Mouse (Mus musculus) splenic B cell, adult 2 months (primary cell): Measurements from ENCODE around the gene Tekt3.
A peak's percentile ranks its signal among the peaks of the same experiment; 100 is the strongest.

ENCODE experiments used
- DNase-seq: peaks from one replicate; pipeline ENCODE4 v3.0.0-alpha.2; 2011; ENCODE audit warnings: low read depth, low spot score
- H3K27me3 ChIP-seq: 2 replicates; pipeline ENCODE4 v1.6.1; 2012; ENCODE audit warnings: mild to moderate bottlenecking, low read length, moderate library complexity, mixed read lengths; ENCODE audit not compliant: control insufficient read depth, poor library complexity, insufficient read depth, severe bottlenecking
- H3K36me3 ChIP-seq: 2 replicates; pipeline ENCODE4 v1.6.1; 2012; ENCODE audit warnings: mild to moderate bottlenecking, low read length, moderate library complexity, mixed read lengths; ENCODE audit not compliant: control insufficient read depth, poor library complexity, insufficient read depth, severe bottlenecking

The Tekt3 gene

DNA sequence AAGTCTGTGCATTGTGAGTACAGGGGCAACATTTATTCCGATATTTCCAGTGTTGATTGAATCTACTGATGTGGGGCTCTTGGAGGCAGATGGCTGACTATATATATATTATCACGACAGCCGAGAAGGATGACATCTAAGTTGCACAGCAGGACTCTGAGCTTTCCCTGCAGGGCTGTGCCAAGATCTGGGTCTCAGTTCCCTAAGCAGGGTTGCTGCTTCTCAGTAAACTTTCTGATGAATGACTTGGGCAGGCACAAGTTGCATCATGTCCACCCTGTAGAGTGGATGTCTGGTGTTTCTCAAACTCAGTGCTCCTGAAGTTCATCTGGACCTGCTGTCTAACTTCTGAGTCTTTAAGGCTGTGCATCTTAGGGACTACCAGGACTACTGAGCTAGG is 15.7 kb upstream of the Tekt3 start:
- H3K27me3 ChIP-seq, result no peaks in the 10 kb centered on the region
- no peak for DNase-seq
- no peaks in the 10 kb centered on the region for H3K36me3 ChIP-seq

GRCm38 (mm10) chr11:63046380-63046779 is 15.1 kb upstream of the Tekt3 start:
- H3K27me3 ChIP-seq, result no peaks in the 10 kb centered on the region
- H3K36me3 ChIP-seq, result no peaks in the 10 kb centered on the region
- DNase-seq, result peak; percentile 59

DNA sequence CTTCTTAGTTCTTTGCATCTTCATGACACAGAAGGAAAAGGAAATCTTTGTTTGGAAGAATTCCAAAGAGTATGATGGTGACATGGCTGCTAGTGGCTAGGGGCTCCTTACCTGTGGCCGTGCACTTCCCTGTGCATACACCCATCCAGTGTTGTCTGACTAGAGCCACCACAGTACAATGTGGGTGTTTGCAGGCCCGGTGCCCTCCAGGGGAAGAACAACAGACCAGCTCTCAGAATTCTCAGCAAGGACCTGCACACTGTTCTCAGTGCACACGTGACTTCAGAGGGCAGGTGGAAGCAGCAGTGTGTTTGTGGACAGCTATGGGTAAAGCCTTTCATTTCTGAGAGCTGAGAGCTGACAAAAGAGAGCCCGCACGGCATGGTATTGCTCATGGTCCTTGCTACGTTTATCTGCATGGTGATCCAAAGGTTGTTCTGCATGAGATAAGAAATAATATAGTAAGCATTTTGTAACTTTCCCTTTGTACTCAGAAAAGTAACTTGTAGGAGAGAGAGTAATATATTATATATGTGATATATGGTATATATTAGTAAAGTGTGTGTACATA is 11.0 kb upstream of the Tekt3 start:
- H3K27me3 ChIP-seq, result no peaks in the 10 kb centered on the region
- no peaks in the 10 kb centered on the region for H3K36me3 ChIP-seq
- DNase-seq, result no peak

DNA sequence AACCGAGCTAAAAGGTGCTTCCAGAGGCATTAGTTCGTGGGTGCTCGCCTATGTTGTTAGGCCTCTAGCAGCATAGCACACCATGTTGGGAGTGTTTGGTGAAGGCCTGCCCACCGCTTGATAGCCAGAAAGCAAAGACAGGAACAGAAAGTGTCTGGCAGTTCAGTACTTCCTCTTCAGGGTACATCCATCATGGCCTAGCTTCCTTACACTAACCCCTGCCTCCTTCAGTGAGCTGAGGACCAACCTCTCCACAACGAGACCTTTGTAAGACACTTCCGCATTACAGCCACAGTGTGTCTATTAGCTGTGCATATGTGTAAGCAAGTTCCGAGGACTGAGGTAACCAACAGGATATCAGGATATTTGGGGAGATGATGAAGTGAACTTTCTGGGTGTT is 10.4 kb upstream of the Tekt3 start:
- DNase-seq, result peak; percentile 29
- no peaks in the 10 kb centered on the region for H3K36me3 ChIP-seq
- H3K27me3 ChIP-seq, result no peaks in the 10 kb centered on the region

DNA sequence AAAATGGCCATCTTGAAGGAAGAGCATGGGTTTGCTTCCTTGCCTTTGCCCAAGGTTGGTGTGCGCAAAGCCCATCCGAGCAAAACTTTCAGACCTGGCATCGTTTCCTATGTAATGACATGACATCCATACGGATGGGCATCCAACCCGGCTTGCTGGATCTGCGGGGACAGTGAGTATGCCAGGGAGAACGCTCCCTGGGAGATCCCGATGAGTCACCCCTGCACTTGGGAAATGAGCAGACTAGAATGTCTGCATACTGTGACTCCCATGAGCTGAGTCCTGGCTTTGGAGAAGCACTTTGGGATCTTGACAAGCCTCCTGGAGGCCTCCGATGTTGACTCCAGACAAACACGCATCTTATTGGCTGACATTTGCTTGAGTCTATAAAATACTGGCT is 9.5 kb upstream of the Tekt3 start:
- Histone ChIP-seq H3K27me3 (no peaks in the 10 kb centered on the region), H3K36me3 (no peaks in the 10 kb centered on the region)
- no peak for DNase-seq

- Histone ChIP-seq H3K27me3 (no peaks in the 10 kb centered on the region), H3K36me3 (no peaks in the 10 kb centered on the region)
- no peak for DNase-seq
Observed at GRCm38 (mm10) chr11:63055596-63055995, 5.9 kb upstream of the Tekt3 start.

DNA sequence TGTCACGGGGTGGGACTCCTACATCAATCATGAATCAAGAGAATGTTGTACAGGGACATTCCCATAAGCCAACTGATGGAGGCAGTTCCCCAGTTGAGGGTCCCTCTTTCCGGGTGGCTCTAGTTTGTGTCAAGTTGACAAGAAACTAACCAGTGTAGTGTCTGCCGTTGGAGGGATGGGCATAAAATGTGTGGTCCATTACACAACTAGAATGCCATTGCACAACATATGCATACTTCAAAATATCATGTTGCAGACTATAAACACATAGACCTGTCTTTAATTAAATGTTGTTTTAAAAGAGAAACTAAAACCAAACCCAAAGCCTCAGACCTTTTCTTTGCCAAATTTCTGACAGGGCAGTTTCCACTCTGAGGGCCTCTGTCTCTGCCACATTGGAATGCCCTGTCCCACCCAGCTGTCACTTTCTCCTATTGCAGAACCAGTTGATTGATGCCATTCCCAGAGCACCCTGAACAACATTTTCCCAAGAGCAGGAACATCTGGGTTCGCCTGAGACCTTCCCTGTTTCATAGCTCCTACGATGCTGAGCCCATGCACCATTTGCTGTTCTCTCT is 3.0 kb upstream of the Tekt3 start:
- no peak for DNase-seq
- Histone ChIP-seq H3K36me3 (no peaks in the 10 kb centered on the region), H3K27me3 (no peaks in the 10 kb centered on the region)

DNA sequence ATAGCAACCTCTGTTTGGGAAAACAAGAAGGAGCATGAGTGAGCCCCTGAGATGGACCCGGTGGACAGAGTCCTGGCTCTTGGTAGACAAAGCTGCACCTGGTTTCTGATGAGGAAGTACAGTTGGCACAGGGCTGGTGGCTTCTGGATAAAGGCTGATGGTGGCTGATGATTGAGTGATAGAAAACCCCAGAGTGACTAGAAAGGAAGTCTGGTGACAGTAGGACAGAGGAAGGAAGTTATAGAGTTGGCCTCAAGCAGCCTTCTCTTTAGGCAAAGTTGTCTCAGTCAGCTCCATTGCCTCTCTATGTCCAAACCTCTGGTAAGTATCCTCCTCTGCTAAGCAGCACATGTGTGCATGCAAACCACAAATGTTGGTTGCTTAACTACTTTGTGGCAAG is 1.5 kb upstream of the Tekt3 start:
- no peak for DNase-seq
- Histone ChIP-seq H3K36me3 (no peaks in the 10 kb centered on the region), H3K27me3 (no peaks in the 10 kb centered on the region)

- no peaks in the 10 kb centered on the region for H3K36me3 ChIP-seq
- DNase-seq, result no peak
Observed at GRCm38 (mm10) chr11:63066526-63066925, 5.1 kb downstream of the Tekt3 start.

DNA sequence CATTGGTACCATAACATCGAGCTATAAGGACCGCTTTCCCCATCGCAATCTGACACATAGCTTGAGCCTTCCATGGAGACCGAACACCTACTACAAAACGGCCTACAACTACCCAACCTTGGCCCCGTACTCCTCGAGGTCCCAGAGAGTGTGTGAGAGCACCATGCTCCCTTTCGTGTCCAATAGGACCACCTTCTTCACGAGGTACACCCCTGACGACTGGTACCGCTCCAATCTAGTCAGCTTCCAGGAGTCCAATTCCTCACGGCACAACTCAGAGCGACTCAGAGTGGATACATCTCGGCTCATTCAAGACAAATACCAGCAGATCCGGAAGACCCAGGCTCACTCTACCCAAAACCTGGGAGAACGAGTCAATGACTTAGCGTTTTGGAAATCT is 8.6 kb downstream of the Tekt3 start:
- Histone ChIP-seq H3K27me3 (no peaks in the 10 kb centered on the region), H3K36me3 (no peaks in the 10 kb centered on the region)
- no peak for DNase-seq

More at GRCm38 (mm10) chr11:63066526-63066925, 5.1 kb downstream of the Tekt3 start:
- no peaks in the 10 kb centered on the region for H3K27me3 ChIP-seq

GRCm38 (mm10) chr11:63084536-63084935 is 23.1 kb downstream of the Tekt3 start:
- no peaks in the 10 kb centered on the region for H3K36me3 ChIP-seq
- H3K27me3 ChIP-seq, result no peaks in the 10 kb centered on the region
- no peak for DNase-seq

- H3K36me3 ChIP-seq, result no peaks in the 10 kb centered on the region
- no peaks in the 10 kb centered on the region for H3K27me3 ChIP-seq
- DNase-seq, result no peak
Observed at GRCm38 (mm10) chr11:63088672-63089071, 27.2 kb downstream of the Tekt3 start.

DNA sequence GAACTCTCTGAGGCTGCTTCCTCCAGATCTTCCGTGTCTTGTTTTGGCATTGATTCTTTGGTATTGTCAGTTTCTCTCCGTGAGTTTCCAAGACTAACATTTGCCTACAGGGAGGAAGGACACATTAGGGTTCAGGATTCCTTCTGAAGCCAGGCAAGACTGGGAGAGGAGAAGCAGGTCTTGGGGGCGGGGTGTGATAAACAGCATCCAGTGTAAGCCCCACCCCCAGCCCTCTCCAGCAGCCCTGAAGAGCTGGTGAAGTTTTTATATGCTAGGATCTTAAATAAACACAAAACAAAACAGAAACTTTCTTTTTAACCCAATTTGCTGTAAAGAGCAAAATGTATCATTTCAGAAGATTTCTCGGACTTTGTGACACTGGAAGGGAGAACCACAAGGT is 28.8 kb downstream of the Tekt3 start:
- DNase-seq, result no peak
- no peaks in the 10 kb centered on the region for H3K36me3 ChIP-seq
- no peaks in the 10 kb centered on the region for H3K27me3 ChIP-seq

GRCm38 (mm10) chr11:63090986-63091385 is 29.5 kb downstream of the Tekt3 start:
- H3K27me3 ChIP-seq, result no peaks in the 10 kb centered on the region
- no peak for DNase-seq

GRCm38 (mm10) chr11:63092271-63092670 is 30.8 kb downstream of the Tekt3 start:
- H3K36me3 ChIP-seq, result no peaks in the 10 kb centered on the region
- no peaks in the 10 kb centered on the region for H3K27me3 ChIP-seq
- no peak for DNase-seq

More at GRCm38 (mm10) chr11:63090986-63091385, 29.5 kb downstream of the Tekt3 start:
- no peaks in the 10 kb centered on the region for H3K36me3 ChIP-seq

- Histone ChIP-seq H3K27me3 (no peaks in the 10 kb centered on the region), H3K36me3 (no peaks in the 10 kb centered on the region)
- no peak for DNase-seq
Observed at GRCm38 (mm10) chr11:63093601-63094000, 32.1 kb downstream of the Tekt3 start.
